Mouse (Mus musculus) embryo, embryonic 10 days (tissue): ENCODE measurements around the gene 2410004B18Rik.
"Not testable (repeated sequence)": the region's sequence is repeated elsewhere in the genome, so short reads cannot be mapped to it uniquely, and the experiment has no call there.

Source experiments
- DNase-seq: peaks from one replicate; pipeline ENCODE4 v3.0.0-alpha.2; 2015; ENCODE audit warnings: low spot score

Gene 2410004B18Rik

GRCm38 (mm10) chr3:145937505-145938404, at the start of gene 2410004B18Rik:
2410004B18Rik (plus strand) TSS chr3:145938014.
- peak; percentile 91 for DNase-seq

DNA sequence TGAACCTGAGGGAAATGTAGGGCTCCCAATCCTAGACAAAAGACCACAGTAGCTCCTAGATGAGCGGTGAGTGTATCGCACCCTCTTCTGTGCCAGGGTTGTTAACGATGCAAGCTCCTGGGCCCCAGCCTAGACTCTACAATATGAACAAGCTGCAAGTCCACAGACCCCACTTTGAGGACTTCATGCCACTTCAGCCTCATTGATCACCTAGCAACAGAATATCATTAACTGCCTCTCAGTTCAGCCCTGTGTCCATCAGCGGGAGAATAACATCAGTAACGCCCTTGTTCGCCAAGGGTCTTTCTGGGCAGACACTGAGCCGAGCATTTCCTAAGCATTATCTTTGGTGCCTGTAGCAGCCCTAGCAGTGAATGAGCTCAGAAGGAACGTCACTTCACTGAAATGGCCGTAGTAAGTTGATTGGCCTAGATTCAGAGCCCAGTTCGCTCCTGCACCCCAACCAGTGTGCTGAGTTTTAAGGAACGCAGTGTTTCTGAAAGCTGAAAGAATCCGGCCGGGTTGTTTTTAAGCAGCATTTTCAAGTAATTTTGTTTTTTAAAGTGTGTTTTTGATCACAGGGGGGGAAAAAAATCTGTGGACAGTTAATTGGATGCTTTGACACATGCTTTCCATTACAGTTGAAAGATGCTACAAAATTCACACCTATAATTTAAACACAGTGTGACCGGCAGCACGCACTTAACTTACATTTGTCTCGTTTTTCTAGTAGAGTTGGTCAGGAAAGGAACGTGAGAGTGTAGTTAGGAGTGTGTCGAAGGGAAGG, 47.3 kb upstream of the 2410004B18Rik start:
- peak; percentile 80 for DNase-seq

DNA sequence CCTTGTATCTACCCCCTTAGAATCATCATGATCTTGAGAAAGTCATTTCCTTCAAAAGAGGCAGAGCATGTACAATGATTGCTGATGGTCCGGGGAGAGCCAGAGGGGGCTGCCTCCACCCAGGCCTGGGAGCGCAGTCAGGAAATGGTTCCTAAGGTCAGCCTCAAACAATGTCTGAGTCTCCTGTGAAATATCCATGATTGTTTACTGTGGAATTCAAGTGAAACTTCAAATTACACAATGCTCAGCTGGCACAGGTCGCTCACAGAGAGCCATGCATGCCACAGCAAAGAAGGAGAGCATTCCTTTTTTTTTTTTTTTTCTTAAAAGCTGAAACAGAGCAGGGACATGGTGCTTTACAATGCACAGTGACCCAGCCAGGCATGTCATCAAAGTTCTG, 45.4 kb upstream of the 2410004B18Rik start:
- no peak for DNase-seq

- DNase-seq = no peak
These were observed 43.7 kb upstream of the 2410004B18Rik start for GRCm38 (mm10) chr3:145894131-145894530.

DNA sequence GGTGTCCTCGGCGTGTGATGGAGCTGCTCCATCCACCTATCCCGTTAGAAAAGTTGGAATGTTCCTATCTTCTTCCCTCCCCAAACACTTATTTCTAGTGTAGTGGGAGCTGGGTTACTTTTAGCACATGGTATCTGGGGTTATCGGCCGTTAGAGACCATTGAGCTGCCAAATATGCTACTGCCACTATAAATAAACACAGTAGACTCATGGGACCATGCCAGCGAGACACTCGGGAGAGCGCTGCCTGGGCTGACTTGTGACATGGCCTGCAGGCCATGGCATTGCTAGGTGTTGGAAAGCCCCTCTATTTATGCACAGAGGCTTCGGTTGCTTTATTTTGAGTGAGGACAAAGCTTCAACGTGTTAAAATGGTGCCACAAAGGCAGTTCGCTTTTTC, 40.1 kb upstream of the 2410004B18Rik start:
- no peak for DNase-seq

- DNase-seq = no peak
These were observed 38.0 kb upstream of the 2410004B18Rik start for GRCm38 (mm10) chr3:145899832-145900231.

DNA sequence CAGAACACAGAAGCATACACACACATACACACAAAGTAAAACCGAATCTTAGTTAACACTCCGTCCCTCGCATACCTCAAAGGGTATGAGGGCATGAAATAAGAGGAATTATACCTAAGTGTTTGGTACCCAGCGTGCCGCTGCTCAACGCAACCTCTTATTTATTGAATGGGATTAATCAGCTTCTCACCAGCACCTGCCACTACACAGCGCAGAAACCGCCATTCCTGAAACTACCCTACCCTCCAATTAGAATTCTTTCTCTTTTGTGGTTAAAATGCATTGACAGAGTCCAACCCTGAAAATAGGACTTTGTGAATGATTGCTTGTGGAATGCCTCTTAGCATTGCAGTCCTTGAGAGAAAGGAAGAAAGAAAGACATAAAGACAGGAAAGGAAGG, 34.3 kb upstream of the 2410004B18Rik start:
- DNase-seq = no peak

GRCm38 (mm10) chr3:145904850-145905776, 32.7 kb upstream of the 2410004B18Rik start:
- peak; percentile 69 for DNase-seq

GRCm38 (mm10) chr3:145906582-145906981, 31.2 kb upstream of the 2410004B18Rik start:
- no peak for DNase-seq

- no peak for DNase-seq
These were observed 25.3 kb upstream of the 2410004B18Rik start for GRCm38 (mm10) chr3:145912512-145912911.

GRCm38 (mm10) chr3:145913263-145913662, 24.6 kb upstream of the 2410004B18Rik start:
- DNase-seq = no peak

- not testable (repeated sequence) for DNase-seq
These were observed 23.9 kb upstream of the 2410004B18Rik start for GRCm38 (mm10) chr3:145913942-145914341.

GRCm38 (mm10) chr3:145916374-145916773, 21.4 kb upstream of the 2410004B18Rik start:
- DNase-seq = no peak

DNA sequence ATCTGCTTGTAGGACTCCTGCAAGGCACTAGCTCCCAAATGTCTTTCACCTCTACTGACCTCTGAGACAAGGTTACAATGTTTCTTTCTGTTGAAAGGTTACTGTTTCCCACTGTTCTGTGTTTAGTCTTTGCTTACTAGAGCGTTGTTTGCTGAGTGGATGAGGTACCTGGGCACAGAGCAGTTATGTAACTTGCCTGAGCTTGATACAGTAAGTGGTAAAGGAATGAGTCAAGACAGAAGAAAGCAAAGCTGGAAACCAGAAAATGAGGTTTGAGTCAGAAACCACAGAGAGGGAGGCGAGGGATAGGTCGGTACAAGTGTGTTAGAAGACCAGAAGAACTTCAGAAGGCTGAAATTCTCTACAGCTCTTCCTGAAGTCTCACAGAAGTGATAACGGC, 21.0 kb upstream of the 2410004B18Rik start:
- no peak for DNase-seq

- DNase-seq = no peak
These were observed 15.6 kb upstream of the 2410004B18Rik start, which contains the start of gene Bcl10 for GRCm38 (mm10) chr3:145922019-145922854. Bcl10 (plus strand) TSS chr3:145922804.

DNA sequence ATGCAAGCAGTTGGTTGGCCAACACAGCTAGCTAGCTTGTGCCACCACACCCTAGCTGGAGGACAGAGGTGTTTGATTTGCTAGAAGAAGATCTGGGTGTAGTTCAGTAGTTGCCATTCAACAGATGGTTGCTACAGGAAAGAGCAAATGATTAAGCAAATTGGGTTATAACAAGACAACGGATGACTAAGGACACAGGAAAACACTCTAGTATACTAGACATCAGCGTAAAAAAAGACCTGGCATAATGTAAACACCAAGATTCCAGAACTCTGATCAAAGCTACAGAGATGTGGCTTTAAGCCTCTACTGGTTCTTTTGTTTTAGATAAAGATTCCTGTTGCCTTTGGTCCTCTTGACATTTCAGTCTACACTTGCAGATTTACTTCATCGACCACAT, 14.8 kb upstream of the 2410004B18Rik start:
- DNase-seq = no peak

DNA sequence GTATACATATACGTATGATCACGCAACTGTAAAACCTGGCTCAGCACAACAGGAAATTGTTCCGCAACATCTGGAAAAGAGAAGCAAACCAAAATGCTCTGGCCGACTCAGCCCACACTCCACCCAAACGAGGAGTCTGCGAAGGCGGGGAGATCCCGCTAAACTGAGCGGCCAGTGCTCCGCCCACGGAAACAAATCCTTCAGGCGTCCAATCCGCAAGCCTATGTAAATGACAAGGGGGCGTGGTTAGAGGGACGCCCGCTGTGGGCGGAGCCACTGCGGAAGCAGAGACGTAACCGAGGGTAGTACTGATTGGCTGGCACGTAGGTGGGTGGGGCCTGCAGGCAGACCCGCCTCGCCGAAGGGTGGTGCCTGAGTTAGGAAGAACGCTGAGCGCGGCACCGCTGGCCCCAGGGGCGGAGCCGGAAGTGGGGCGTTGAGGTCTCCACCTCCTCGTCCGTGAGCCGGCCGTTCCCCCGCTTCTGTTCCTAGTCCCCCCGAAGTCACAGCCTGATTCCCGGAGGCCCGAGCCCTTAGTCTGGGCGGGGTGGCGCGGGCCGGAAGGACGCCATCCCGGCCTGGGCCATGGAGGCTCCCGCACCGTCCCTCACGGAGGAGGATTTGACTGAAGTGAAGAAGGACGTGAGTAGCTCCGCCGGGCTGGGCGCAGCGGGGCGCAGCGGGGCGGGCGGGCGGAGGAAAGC, 13.8 kb upstream of the 2410004B18Rik start:
- DNase-seq = peak; percentile 100

DNA sequence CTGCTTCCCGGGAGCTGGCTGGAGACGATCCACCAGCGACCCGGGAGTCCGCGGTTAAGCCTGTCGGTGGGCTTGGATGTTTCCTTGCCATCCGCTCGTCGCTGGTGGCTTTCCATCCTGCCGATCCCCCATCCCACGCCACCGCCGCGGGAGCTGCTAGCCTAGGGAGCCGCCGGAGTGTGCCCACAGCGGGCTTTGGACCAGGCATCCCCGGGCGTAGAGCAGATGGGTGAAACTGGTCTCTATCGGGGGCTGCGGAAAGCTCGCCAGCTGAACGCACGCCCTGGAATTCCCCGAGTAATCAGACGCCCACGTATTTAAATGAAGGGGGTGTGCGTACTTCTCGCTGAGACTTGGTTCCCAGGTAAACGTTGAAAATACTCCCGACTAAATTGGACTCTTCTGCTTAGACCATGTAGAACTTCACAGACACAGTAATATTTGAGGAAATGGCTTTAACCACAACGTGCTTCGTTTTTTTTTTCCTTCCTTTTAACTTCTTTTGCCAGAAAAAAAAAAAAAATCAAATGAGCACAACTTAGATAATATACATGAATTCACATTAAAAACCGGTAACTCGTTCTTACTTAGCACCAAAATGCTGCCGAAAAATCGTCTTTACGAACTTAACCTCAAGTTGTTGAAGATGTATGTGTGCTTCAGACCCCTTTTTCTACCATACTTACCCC, 13.0 kb upstream of the 2410004B18Rik start:
- peak; percentile 56 for DNase-seq

- no peak for DNase-seq
These were observed 12.3 kb upstream of the 2410004B18Rik start for GRCm38 (mm10) chr3:145925506-145925905.
